Mouse (Mus musculus): ENCODE results near the gene Gucy2d. TPM values are rescaled to one million over a fixed set of nuclear protein-coding genes. Genes with fewer than 3 reads are reported as not detected.
A peak's percentile ranks its signal among the peaks of the same experiment; 100 is the strongest.

Gucy2d gene
- polyA plus RNA-seq, 1 experiment from 2014 or later = not detected

DNA sequence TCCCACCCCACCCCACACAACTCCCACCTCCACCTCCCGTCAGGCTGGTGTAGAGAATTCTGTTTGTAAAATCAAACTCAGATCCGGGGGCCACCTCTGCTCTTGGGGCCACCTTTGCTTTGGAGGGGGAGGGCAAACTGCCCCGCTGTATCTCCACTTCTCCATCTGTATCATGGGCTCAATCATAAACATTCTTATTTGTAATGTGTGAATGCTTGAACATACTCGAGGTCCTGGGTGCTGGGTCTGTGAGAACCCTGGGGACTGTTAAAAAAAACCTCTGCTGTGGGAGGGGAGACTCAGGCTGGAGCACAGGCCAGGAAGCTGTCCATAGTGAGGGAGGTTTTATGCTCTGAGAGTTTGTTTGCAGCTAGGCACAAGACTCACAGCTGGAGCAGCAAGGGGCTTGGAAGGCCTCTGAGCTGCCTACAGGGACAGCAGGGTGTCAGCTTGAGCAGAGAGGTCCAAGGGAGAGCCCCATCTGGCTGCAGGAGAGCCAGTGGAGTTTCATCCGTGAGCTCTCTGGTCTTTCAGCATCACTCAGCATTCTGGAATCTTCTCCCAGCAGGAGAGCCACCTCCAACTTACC is 64.6 kb downstream of the Gucy2d start:
- no peaks in the 10 kb centered on the region for H3K9me3 ChIP-seq
- H3K27ac ChIP-seq = peak overlapping the region; percentile 48; the same call in 1 of the 2 replicates
- H3K4me2 ChIP-seq (replicated peaks) = no peak overlapping the region
- ATAC-seq (ENCODE audit: low FRiP score, low read depth) = no peak
- no peaks in the 10 kb centered on the region for H3K27me3 ChIP-seq
- H3K4me1 ChIP-seq = peaks cover 47% of the 10 kb centered on the region
- peak overlapping the region; percentile 39; the same call in 1 of the 2 replicates for H3K9ac ChIP-seq
- WGBS = 28% methylated on average over 5 of the region's 5 CpGs
- H3K4me3 ChIP-seq = no peak overlapping the region
- H3K36me3 ChIP-seq = no peaks in the 10 kb centered on the region

- no peak overlapping the region for H3K4me2 ChIP-seq (replicated peaks)
- H3K4me3 ChIP-seq = no peak overlapping the region
- H3K27me3 ChIP-seq = no peaks in the 10 kb centered on the region
- no peaks in the 10 kb centered on the region for H3K36me3 ChIP-seq
- no peak for ATAC-seq (ENCODE audit: low FRiP score, low read depth)
- H3K9ac ChIP-seq = no peak overlapping the region
- H3K4me1 ChIP-seq = peaks cover 40% of the 10 kb centered on the region
- no peak overlapping the region for H3K27ac ChIP-seq
- 14% methylated on average over 3 of the region's 3 CpGs for WGBS
- H3K9me3 ChIP-seq = no peaks in the 10 kb centered on the region
Observed at GRCm38 (mm10) chr7:98505664-98506063, 65.4 kb downstream of the Gucy2d start.

GRCm38 (mm10) chr7:98510961-98511958 is 71.0 kb downstream of the Gucy2d start:
- Histone ChIP-seq H3K9me3 (no peaks in the 10 kb centered on the region), H3K36me3 (no peaks in the 10 kb centered on the region), H3K4me2 (replicated peaks) (no peak overlapping the region), H3K27ac (no peak overlapping the region), H3K9ac (no peak overlapping the region), H3K4me1 (peaks cover 12% of the 10 kb centered on the region), H3K4me3 (no peak overlapping the region), H3K27me3 (no peaks in the 10 kb centered on the region)
- 49% methylated on average over 15 of the region's 15 CpGs for WGBS
- no peak for ATAC-seq (ENCODE audit: low FRiP score, low read depth)

- H3K9me3 ChIP-seq = no peaks in the 10 kb centered on the region
- no peak overlapping the region for H3K9ac ChIP-seq
- WGBS = 58% methylated on average over 3 of the region's 3 CpGs
- H3K27ac ChIP-seq = no peak overlapping the region
- ATAC-seq (ENCODE audit: low FRiP score, low read depth) = no peak
- H3K4me3 ChIP-seq = no peak overlapping the region
- no peaks in the 10 kb centered on the region for H3K27me3 ChIP-seq
- H3K4me1 ChIP-seq = peaks cover 12% of the 10 kb centered on the region
- no peaks in the 10 kb centered on the region for H3K36me3 ChIP-seq
- no peak overlapping the region for H3K4me2 ChIP-seq (replicated peaks)
Observed at GRCm38 (mm10) chr7:98513251-98513650, 73.0 kb downstream of the Gucy2d start.

- Histone ChIP-seq H3K9ac (no peak overlapping the region), H3K4me1 (peaks cover 32% of the 10 kb centered on the region), H3K4me2 (replicated peaks) (no peak overlapping the region), H3K4me3 (no peak overlapping the region), H3K27ac (peak overlapping the region; percentile 82; the same call in 1 of the 2 replicates), H3K9me3 (no peaks in the 10 kb centered on the region), H3K27me3 (no peaks in the 10 kb centered on the region), H3K36me3 (no peaks in the 10 kb centered on the region)
- 76% methylated on average over 5 of the region's 5 CpGs for WGBS
- ATAC-seq (ENCODE audit: low FRiP score, low read depth) = no peak
Observed at GRCm38 (mm10) chr7:98522576-98522975, 82.4 kb downstream of the Gucy2d start.

DNA sequence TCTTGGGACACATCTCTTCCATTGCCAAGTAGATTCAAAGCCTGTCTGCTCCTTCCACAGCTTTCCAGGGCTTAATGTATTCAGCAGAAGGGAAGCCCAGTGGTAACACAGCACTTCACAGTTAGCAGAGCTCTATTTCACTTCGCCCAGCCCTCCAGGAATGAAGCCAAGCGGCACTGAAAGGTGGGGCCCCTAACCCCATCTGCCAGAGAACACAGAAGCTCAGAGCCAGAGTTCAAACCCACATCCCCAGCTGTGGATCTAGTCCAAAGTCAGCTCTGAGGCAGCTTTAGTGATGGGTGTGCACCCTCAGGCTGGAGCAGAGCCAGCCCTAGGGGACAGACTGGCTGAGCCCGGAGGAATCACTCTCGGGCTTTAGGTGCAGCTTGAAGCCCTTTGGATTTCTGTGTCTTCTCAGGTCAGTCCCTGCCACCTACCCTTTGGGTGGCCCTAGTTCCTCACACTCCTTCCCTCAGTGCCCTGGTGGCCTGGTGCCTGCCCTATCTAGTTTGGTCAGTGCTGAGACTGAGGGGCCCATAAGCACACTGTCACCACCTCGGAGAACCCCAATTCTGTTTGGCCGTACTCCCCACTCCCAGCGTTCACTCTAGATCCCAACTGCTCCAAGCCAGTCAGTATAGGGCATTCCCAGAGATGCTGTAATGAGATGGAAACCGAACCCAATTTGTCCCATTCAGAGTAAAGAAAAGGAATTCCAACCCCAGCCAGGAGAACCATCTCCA is 83.0 kb downstream of the Gucy2d start:
- Histone ChIP-seq H3K36me3 (no peaks in the 10 kb centered on the region), H3K4me1 (peaks cover 32% of the 10 kb centered on the region), H3K9ac (no peak overlapping the region), H3K4me3 (no peak overlapping the region), H3K4me2 (replicated peaks) (no peak overlapping the region), H3K9me3 (no peaks in the 10 kb centered on the region), H3K27ac (peak overlapping the region; percentile 82), H3K27me3 (no peaks in the 10 kb centered on the region)
- 0 out of 2 replicates have a peak, but pooled peaks have one; percentile 38 for ATAC-seq (ENCODE audit: low FRiP score, low read depth)
- WGBS = 69% methylated on average over 8 of the region's 8 CpGs

GRCm38 (mm10) chr7:98523813-98524361 is 83.7 kb downstream of the Gucy2d start:
- H3K36me3 ChIP-seq = no peaks in the 10 kb centered on the region
- no peaks in the 10 kb centered on the region for H3K27me3 ChIP-seq
- no peak overlapping the region for H3K4me3 ChIP-seq
- peak; percentile 78 for ATAC-seq (ENCODE audit: low FRiP score, low read depth)
- 4% methylated on average over 7 of the region's 7 CpGs for WGBS
- no peak overlapping the region for H3K9ac ChIP-seq
- H3K27ac ChIP-seq = peak overlapping the region; percentile 82
- H3K4me1 ChIP-seq = peaks cover 32% of the 10 kb centered on the region
- peak overlapping the region; percentile 27; the same call in 1 of the 2 replicates for H3K4me2 ChIP-seq (replicated peaks)
- H3K9me3 ChIP-seq = no peaks in the 10 kb centered on the region

- Histone ChIP-seq H3K4me2 (replicated peaks) (peak overlapping the region; percentile 27; the same call in 1 of the 2 replicates), H3K9me3 (no peaks in the 10 kb centered on the region), H3K27me3 (no peaks in the 10 kb centered on the region), H3K27ac (peak overlapping the region; percentile 82), H3K36me3 (no peaks in the 10 kb centered on the region), H3K9ac (no peak overlapping the region), H3K4me1 (peaks cover 32% of the 10 kb centered on the region), H3K4me3 (no peak overlapping the region)
- no peak for ATAC-seq (ENCODE audit: low FRiP score, low read depth)
- WGBS = 25% methylated on average over 6 of the region's 6 CpGs
Observed at GRCm38 (mm10) chr7:98524401-98524800, 84.2 kb downstream of the Gucy2d start.

GRCm38 (mm10) chr7:98524869-98525699 is 84.9 kb downstream of the Gucy2d start:
- Histone ChIP-seq H3K9ac (no peak overlapping the region), H3K27me3 (no peaks in the 10 kb centered on the region), H3K9me3 (no peaks in the 10 kb centered on the region), H3K36me3 (no peaks in the 10 kb centered on the region), H3K4me1 (peaks cover 32% of the 10 kb centered on the region), H3K27ac (peak overlapping the region; percentile 82), H3K4me2 (replicated peaks) (peak overlapping the region; percentile 27; the same call in 1 of the 2 replicates), H3K4me3 (no peak overlapping the region)
- no peak for ATAC-seq (ENCODE audit: low FRiP score, low read depth)
- 60% methylated on average over 6 of the region's 6 CpGs for WGBS

Measured in limb, embryonic 13.5 days (tissue).